Mouse (Mus musculus) stomach, embryonic 14.5 days (tissue): ENCODE results near the gene Arid5b. TPM values are rescaled to one million over a fixed set of nuclear protein-coding genes. Genes with fewer than 3 reads are reported as not detected.

Experiments used
- ATAC-seq: fragments of 200-750 bp; cut with Nextera tagmentation; 2 replicates; pipeline ENCODE4 v1.8.0; 2017; ENCODE audit warnings: low read depth, moderate TSS enrichment; ENCODE audit not compliant: insufficient number of reproducible peaks, insufficient read depth, low FRiP score
- H3K27ac ChIP-seq: fragments of 300-500 bp; sonication (generic); 2 replicates; pipeline ENCODE4 v1.5.1; 2014; ENCODE audit warnings: mild to moderate bottlenecking, low read length, moderate library complexity, mixed read lengths
- H3K27me3 ChIP-seq: fragments of 300-500 bp; sonication (generic); 2 replicates; pipeline ENCODE4 v1.6.1; 2014; ENCODE audit warnings: low read length, control low read depth, mixed read lengths; ENCODE audit not compliant: control insufficient read depth, insufficient read depth
- H3K36me3 ChIP-seq: fragments of 300-500 bp; sonication (generic); 2 replicates; pipeline ENCODE4 v1.6.1; 2014; ENCODE audit warnings: mild to moderate bottlenecking, control low read depth, low read length, moderate library complexity, mixed read lengths; ENCODE audit not compliant: control insufficient read depth, insufficient read depth
- H3K4me1 ChIP-seq: fragments of 300-500 bp; sonication (generic); 2 replicates; pipeline ENCODE4 v1.6.1; 2014; ENCODE audit warnings: low read length, control low read depth, mixed read lengths; ENCODE audit not compliant: control insufficient read depth, insufficient read depth
- H3K4me2 ChIP-seq: fragments of 300-500 bp; sonication (generic); replicated peaks from 2 replicates; pipeline ENCODE4 v1.6.1; 2014; ENCODE audit warnings: low read depth, low read length, control low read depth
- H3K4me3 ChIP-seq: fragments of 300-500 bp; sonication (generic); 2 replicates; pipeline ENCODE4 v1.5.1; 2014; ENCODE audit warnings: low read depth, low read length, control low read depth
- H3K9ac ChIP-seq: fragments of 300-500 bp; sonication (generic); replicated peaks from 2 replicates; pipeline ENCODE4 v1.6.1; 2014; ENCODE audit warnings: low read depth, mild to moderate bottlenecking, control low read depth, low read length, moderate library complexity, mixed read lengths
- H3K9me3 ChIP-seq: fragments of 300-500 bp; sonication (generic); 2 replicates; pipeline ENCODE4 v1.6.1; 2016; ENCODE audit warnings: low read depth, low read length, control low read depth; ENCODE audit not compliant: control insufficient read depth
- WGBS: fragments of 180-500 bp; shearing (Covaris S2); extraction: QIAGEN DNeasy Blood & Tissue Kit; methylation state at CpG from one replicate; pipeline ENCODE4 v1.1.7; 2014; 5-methylcytosine and 5-hydroxymethylcytosine counted together
- polyA plus RNA-seq: library from polyadenylated mRNA; unstranded; fragments of >200 nt; fragmentation: Nextera tagmentation; extraction: Ambion mirVana; gene quantifications from 2 replicates; pipeline ENCODE4 v1.2.1, GENCODE M21; 2014

Gene Arid5b
- polyA plus RNA-seq, 1 experiment from 2014 or later, result 40.8 TPM

DNA sequence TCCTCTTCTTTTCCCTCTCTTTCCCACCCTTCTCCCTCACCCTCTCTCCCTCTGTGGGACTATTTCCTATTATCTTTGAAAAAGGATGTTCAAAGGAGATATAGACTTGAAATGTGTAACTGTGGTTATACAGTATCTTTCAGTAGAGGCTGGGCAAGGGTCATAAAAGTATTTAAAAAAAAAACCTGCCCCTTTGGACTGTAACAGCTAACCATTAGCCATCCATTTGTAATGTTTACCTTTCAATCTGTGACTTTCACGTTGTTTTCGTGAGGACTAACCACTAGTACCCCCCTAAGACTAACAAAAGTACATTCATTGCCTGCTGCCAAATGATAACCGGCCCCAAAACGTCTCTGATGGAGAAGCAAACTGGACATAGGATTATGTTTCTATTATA, 59.9 kb downstream of the Arid5b start:
- peaks cover 6% of the 10 kb centered on the region; the same call in 1 of the 2 replicates for H3K4me1 ChIP-seq
- ATAC-seq, result no peak
- H3K9ac ChIP-seq, result no peak overlapping the region
- H3K36me3 ChIP-seq, result peaks cover 22% of the 10 kb centered on the region
- H3K27ac ChIP-seq, result no peak overlapping the region
- no peak overlapping the region for H3K4me2 ChIP-seq
- no peaks in the 10 kb centered on the region for H3K27me3 ChIP-seq
- 41% methylated on average over 4 of the region's 4 CpGs for WGBS
- H3K9me3 ChIP-seq, result peaks cover 9% of the 10 kb centered on the region; the same call in 1 of the 2 replicates
- H3K4me3 ChIP-seq, result no peak overlapping the region

DNA sequence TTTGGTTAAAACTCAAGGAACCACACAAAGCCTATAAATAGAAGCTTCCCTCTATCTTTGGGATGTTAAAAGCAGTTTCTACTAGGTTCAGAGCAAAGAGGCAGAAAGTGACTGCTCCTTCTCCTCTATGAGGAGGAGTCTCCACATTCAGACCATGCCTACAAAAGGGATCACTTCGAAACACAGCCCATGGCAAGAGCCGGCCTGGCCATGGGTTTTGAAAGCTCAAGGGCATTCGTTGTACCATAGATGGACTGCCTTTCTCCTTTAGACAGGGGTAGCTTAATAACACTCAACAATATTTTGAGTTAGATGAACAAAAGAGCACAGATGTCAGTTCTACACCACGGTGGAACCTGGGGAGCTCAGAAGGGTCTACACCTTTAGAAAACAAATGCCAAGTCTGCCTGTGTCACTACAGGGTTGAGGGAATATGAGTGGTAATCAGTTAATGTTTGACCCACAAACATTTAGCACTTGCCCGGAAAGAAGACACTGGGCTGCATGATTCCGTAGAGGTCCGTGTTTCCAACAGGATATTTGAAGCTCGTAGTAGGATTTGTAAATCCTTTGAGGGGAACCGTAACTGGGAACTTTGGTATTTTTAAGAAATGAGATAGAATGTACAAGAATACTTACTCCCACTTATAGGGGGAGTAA, 63.6 kb downstream of the Arid5b start:
- peaks cover 10% of the 10 kb centered on the region for H3K36me3 ChIP-seq
- WGBS, result 91% methylated on average over 9 of the region's 9 CpGs
- H3K27me3 ChIP-seq, result no peaks in the 10 kb centered on the region
- H3K9me3 ChIP-seq, result peaks cover 9% of the 10 kb centered on the region; the same call in 1 of the 2 replicates
- no peak overlapping the region for H3K4me2 ChIP-seq
- H3K9ac ChIP-seq, result no peak overlapping the region
- no peak for ATAC-seq
- H3K27ac ChIP-seq, result no peak overlapping the region
- H3K4me1 ChIP-seq, result peaks cover 8% of the 10 kb centered on the region; the same call in 1 of the 2 replicates
- H3K4me3 ChIP-seq, result no peak overlapping the region

DNA sequence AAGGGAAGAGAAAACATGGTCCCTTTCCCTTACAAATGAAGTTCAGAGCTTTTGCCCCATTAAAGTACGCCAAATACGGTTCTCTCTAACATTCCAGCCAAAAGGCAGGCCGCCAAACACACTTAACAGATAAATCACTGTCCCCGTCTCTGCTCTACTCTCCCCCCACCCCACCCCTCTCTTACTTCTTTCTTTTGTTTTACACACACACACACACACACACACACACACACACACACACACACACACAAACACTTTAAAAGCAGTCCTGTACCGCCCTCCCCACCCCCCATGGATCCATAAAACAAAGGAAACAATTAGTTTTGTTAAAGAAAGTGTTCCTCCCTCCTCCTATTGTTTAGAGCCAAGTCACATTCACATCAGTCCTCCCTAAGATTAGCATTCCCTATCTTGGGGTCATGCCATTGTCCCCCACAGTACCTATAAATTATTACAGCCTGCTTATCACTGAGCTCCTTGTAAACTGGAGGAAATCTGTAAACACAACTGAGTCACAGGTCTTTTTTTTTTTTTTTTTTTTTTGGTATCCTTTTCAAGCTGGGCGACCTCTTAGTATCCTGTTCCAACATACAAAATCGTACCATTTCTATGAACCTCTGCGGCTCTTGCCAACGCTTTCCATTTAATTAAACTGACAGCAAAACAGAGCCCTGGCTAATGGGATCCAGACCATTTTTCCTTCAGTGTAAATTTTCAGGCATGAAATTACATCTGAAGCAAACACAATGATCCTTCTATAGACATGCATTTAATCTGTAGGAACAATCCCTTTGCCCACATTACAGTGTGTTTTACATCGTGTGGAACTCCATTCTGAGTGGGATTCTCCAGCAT, 66.3 kb downstream of the Arid5b start:
- peak; percentile 43; the same call in 1 of the 2 replicates for ATAC-seq

DNA sequence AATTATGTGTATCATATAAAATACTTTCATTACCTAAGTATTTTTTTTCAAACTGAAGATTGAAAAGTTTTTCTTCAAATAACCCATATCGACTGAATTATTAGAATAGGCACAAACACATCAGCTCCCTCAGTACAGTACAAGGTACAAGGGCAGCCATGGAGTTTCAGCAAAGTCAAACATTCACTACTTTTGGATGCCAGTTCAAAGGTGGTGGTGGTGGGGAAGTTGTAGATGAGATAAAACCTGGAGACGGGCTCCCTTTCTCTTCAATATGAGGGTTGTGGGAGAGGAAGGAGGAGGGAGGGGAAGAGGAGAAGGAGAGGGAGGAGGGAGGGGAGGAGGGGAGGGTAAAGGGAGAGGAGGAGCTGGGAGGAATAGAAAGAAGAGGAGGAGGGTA, 67.0 kb downstream of the Arid5b start:
- H3K27ac ChIP-seq, result no peak overlapping the region
- peak; percentile 19; the same call in 1 of the 2 replicates for ATAC-seq
- 55% methylated on average over 2 of the region's 2 CpGs for WGBS

More for the DNA sequence above, 66.3 kb downstream of the Arid5b start:
- WGBS, result 26% methylated on average over 10 of the region's 10 CpGs
- H3K4me1 ChIP-seq, result peaks cover 17% of the 10 kb centered on the region; the same call in 1 of the 2 replicates
- H3K9me3 ChIP-seq, result peaks cover 7% of the 10 kb centered on the region; the same call in 1 of the 2 replicates
- no peak overlapping the region for H3K4me3 ChIP-seq
- peak overlapping the region; percentile 45; the same call in 1 of the 2 replicates for H3K27ac ChIP-seq
- H3K9ac ChIP-seq, result no peak overlapping the region
- H3K4me2 ChIP-seq, result no peak overlapping the region
- no peaks in the 10 kb centered on the region for H3K27me3 ChIP-seq
- peaks cover 5% of the 10 kb centered on the region for H3K36me3 ChIP-seq

DNA sequence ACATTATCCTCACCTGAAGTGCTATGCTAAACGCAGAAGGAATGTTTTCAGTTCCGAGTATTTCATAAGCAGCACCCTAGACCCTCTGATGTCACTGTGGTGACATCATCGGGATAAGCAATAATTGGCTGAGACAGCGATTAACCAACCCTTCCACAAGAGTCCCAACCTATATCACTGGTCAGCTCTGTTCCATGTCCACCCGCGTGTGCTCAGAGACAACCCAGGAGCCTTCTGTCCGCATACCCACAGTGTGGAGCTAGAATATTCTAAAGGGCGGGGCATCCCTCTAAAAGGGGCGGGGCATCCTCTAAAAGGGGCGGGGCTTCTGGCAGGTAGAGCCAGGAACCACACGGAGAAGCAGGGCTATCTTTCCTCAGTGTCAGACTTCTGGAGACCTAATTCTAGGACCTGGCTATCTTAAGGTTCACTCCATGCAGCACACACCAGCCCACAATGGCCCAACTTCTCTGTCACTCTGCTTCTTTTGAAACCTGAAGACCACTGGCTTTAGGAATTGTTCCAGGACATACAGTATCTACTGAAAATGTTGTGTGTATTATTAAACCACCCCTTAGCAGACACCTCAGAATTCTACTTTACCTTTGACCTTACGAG, 68.4 kb downstream of the Arid5b start:
- H3K27ac ChIP-seq, result no peak overlapping the region
- no peak overlapping the region for H3K4me2 ChIP-seq
- peaks cover 17% of the 10 kb centered on the region; the same call in 1 of the 2 replicates for H3K4me1 ChIP-seq
- no peaks in the 10 kb centered on the region; the same call in 1 of the 2 replicates for H3K36me3 ChIP-seq
- WGBS, result 84% methylated on average over 12 of the region's 12 CpGs
- no peak for ATAC-seq
- no peaks in the 10 kb centered on the region for H3K9me3 ChIP-seq
- no peaks in the 10 kb centered on the region for H3K27me3 ChIP-seq
- no peak overlapping the region for H3K4me3 ChIP-seq
- no peak overlapping the region for H3K9ac ChIP-seq

More for the DNA sequence above, 67.0 kb downstream of the Arid5b start:
- H3K4me2 ChIP-seq, result no peak overlapping the region
- no peaks in the 10 kb centered on the region for H3K27me3 ChIP-seq
- H3K36me3 ChIP-seq, result peaks cover 3% of the 10 kb centered on the region
- H3K9me3 ChIP-seq, result peaks cover 3% of the 10 kb centered on the region; the same call in 1 of the 2 replicates
- no peak overlapping the region for H3K4me3 ChIP-seq
- H3K9ac ChIP-seq, result no peak overlapping the region
- H3K4me1 ChIP-seq, result peaks cover 17% of the 10 kb centered on the region; the same call in 1 of the 2 replicates

DNA sequence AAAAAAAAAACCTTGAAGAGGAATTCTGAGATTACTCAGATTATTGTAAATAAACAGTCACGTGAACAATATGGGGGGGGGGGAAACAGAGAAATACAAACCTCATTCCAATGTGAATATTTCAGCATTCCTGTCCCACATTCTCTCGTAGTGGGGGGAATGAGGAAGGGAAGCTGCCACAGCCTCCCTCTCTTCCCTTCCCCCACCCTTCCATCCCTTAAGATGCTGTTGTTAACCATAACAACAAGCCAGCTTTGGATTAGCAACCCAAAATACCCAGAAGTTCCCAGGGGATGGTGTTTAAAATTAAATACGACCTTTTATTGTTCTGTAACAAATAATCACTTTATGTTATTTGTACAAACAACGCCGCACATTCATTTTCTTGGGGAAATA, 69.9 kb downstream of the Arid5b start:
- H3K27ac ChIP-seq, result no peak overlapping the region
- H3K36me3 ChIP-seq, result no peaks in the 10 kb centered on the region; the same call in 1 of the 2 replicates
- no peak overlapping the region; the same call in 1 of the 2 replicates for H3K4me2 ChIP-seq
- H3K4me1 ChIP-seq, result peaks cover 17% of the 10 kb centered on the region; the same call in 1 of the 2 replicates
- H3K9me3 ChIP-seq, result no peaks in the 10 kb centered on the region
- H3K27me3 ChIP-seq, result no peaks in the 10 kb centered on the region
- WGBS, result 35% methylated on average over 5 of the region's 5 CpGs
- no peak overlapping the region for H3K4me3 ChIP-seq
- H3K9ac ChIP-seq, result no peak overlapping the region
- ATAC-seq, result no peak

DNA sequence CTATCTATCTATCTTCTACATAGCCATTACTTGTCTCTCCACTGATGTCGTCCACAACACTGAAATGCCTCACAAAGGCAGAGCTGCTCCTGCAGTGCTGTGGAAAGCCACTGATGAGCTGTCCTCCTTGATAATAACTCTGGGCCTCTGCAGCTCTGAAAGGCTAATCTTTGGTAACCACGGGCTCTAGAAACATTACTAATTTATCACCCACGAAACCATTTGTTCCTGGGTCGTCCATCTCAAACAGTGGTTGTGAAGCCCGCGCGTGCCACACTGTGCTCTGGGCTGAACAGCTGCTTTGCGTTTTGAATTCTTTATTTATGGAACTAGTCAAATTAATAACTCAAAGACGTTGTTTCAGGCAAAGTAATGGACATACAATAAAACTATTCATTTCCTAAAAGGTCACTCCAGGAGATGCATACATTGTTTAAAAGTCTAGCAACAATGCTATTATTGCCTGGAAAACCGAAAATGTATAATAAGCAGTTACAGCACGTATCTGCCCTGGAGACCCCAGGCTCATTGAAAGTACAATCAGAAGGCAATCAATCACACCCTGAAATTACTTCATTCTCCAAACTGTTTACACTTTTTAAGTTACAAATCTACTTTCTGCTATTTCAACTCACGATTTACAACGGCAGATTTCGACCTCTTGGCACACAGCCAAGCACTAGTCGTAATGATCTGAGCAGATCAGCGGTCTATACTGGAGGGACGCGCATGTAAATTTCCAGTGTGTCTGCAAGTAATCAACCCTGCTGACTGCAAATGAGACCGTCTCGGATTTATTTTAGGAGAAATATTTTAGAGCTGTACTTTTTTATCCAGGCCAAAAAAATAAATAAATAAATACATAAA, 70.5 kb downstream of the Arid5b start:
- Histone ChIP-seq H3K9ac (no peak overlapping the region), H3K36me3 (no peaks in the 10 kb centered on the region), H3K4me3 (no peak overlapping the region), H3K9me3 (no peaks in the 10 kb centered on the region), H3K4me1 (peaks cover 17% of the 10 kb centered on the region; the same call in 1 of the 2 replicates), H3K4me2 (0 out of 2 replicates have a peak overlapping the region, but pooled peaks have one; percentile 10), H3K27me3 (no peaks in the 10 kb centered on the region), H3K27ac (peak overlapping the region; percentile 10; the same call in 1 of the 2 replicates)
- WGBS, result 13% methylated on average over 20 of the region's 20 CpGs
- ATAC-seq, result peak; percentile 61; the same call in 1 of the 2 replicates
